Mouse (Mus musculus) cerebellum, postnatal 10 days (tissue): Measurements from ENCODE around the gene Limk2.
A peak's percentile ranks its signal among the peaks of the same experiment; 100 is the strongest.

Experiments
- DNase-seq, 2 experiments: peaks; one replicate each; pipeline ENCODE4 v3.0.0; 2021; ENCODE audit warnings: mixed read lengths in 2 of 2

Gene Limk2

DNA sequence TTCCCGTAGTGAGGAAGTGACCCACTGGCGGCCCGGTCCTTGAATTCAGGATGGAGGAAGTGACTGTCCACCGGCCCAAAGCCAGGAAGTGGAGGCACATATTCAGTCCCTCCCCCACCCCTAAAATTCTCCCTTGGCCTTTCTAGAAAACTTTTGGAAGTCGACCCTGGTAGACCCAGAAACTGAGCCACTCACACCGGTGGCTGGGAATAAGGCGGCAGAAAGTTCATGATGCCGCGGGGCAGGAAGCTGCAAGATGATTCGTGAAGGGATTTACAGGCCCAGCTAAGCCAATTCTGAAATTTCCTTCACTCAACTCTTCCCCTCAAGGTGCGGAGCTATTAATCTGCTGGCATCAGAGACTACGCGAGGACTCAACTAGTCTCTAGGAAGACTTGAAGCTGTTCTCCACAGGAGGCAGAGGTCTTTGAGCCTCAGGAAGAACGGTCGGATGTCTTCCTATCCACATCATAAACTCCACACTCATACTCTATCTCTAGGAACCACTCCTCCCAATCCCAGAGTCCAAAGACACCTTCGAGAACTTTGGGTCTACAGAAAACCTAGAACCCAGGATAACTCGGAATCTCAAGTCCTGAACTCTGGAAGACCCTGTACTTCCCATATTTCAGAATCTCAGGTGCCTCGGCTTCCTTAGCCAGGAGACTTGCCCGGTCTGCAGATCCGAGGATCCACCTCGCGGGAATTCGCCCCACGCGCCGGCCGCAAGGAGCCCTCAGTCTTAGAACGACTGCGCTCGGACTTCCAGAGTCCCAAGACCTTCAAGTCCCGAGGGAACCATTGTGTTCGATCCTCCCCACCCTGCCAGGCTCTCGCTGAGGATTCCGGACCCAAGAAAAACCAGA, 625 bp downstream of the Limk2 start:
- DNase-seq = peak in 1 of 2 experiments; percentile 12

DNA sequence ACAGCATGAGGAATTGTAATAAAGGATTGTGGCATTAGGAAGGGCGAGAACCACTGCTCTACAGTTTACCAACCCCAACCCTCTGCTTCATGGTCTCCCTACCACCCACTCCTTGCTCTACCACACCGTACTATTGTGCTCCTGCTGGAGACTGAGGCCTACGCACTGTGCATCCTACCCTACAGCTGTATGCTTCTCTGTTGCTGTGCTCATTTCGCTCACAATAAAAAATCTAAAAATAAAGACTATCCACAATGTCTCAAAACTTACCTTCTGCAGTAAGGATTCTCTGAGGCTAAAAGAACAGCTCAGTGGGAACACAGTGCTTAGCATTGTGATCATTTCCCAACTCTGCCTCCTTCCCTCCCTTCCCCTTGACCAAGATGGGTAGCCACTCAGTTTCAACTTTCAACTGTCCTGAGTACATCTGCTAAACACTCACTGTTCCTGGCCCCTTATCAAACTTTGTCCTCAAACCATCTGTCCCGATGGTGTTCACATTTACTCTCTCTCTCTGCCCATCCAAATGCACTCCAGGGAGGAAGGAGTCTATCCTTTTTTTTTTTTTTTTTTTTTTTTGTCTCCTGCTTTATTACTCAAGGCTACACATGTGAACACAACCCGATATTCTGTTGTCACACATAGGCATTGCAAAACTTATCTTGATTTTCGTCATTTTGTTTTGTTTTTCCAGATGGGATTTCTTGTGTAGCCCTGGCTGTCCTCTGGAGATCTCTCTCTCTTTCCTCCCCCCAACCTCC, 4.5 kb downstream of the Limk2 start:
- peak in 1 of 2 experiments; percentile 14 for DNase-seq

DNA sequence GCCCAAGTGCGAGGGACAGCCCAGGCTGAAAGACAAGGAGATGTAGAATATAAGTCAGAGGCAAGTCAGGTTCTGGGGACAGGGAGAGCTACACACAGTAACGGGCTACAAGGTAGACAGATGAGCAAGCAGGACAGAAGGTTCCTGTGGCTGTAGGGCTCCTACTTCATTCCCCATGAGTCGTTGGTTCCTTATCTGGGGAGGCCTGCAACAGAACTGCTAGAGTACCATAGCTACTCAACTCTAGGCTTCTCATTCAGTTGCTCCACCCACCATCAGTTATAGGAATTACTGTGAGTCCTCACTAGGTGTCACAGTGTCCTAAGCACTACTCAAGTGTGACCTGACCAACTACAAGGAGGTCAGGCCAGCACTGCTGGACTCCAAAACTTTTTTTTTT, 6.0 kb downstream of the Limk2 start:
- no peak for DNase-seq

DNA sequence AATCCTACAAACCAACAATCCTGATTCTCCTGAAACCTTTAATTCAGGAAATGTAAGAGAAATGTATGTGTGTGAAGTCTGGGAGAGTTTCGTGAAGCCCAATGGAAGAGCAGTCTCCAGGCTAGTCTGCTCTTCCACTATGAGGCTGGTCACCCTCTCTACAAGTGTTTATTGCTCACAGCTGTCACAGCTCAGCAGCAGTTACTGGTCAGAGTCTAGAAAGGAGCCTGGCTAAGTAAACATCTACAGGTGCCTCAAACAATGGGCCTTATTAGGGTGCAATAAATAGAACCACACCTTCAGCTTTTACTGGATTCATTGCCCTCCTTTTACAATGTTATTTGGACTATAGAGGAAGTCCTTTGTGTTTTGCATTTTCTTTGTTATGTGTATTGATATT, 10.7 kb downstream of the Limk2 start:
- no peak for DNase-seq

DNA sequence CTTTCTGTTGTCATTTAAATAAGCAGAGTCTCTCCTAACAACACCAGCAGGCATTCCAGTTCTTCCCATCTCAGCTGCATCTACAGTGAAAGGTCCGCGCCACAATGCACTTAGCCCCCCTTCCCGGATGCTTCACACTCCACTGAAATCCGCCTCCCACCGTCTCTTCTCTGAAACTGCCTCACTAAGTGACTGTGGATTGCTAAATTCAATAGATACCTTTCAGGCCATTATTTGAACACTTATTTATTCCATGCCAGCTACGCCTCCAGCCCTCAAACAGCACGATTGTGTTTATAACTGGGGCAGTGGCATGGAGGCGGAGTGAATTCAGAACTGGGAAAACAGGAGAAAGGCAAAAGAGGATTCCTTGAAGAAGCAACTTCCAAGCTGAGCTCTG, 12.4 kb downstream of the Limk2 start:
- no peak for DNase-seq

DNA sequence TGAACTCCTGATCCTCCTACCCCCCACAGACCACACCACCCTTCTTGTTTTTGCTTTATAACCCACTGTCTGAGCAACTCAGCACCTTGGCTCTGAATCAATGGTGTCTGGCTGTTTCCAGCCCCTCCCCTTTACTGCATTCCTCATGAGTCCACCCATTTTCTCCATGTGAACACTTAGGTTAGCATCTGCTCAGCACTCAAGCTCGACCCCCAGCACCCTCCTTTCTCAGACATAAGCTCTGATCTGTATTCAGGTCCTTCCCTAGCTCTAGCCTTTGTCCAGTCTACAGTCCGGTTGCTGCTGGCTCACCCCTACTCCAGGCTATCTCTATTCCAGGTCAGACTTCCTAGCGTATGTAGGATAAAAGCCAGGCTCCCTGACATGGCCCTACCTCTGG, 12.9 kb downstream of the Limk2 start:
- no peak for DNase-seq

DNA sequence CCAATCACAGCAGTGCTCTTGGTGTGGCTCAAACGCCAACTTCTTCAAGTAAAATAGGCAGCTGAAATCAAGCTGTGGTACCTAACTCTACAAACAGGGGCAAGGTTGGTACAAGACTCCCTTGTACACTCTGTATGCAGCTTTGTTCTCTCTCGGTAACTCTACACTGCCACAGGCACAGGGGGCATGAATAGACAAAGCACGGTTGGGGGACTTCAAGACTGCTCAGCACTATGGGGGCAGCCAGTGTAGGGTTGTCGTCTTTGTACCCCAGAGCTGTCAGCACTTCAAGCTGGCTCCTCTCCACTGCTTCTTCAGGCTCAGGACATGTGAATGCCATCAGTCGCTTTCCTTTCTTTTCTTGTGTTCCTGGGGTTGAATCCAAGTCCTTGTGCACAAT, 14.5 kb downstream of the Limk2 start:
- DNase-seq = no peak

DNA sequence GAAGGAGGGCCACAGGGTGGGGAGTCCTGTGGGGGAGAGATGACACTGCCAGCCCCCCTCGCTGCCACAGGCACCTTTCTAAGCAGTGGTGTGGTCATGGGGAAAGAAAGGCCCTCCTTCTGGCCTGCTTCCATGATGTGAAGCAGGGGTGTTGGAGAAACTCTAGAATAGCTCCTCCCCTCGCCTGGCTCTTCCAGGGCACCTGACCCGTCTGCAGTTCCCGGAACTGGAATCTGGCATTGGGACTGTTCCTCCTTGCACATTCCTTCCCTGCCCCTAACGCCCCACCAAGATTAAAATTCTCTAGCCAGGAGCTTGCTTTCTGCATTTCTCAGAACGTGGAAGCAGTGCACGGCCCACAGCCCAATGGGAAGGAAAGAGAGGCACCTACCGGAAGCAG, 16.5 kb downstream of the Limk2 start:
- DNase-seq = no peak

DNA sequence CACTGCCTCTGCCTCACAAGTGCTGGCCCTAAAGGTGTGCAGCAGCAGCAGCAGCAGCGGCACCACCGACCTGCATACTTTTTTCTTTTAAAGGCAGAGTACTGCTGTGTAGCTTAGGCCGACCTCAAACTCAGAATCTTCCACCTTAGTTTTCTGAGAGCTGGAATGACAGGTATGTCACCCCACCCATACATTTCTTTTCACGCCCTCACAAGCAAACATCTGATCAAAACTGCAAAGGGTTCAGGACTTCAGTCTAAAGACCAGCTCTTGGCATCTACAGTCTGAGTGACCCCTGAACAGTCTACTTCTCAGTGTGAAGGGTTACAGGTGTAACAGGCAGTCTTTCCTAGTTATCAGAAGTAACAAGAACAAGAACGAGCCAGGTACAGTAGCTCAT, 18.2 kb downstream of the Limk2 start:
- DNase-seq = no peak

DNA sequence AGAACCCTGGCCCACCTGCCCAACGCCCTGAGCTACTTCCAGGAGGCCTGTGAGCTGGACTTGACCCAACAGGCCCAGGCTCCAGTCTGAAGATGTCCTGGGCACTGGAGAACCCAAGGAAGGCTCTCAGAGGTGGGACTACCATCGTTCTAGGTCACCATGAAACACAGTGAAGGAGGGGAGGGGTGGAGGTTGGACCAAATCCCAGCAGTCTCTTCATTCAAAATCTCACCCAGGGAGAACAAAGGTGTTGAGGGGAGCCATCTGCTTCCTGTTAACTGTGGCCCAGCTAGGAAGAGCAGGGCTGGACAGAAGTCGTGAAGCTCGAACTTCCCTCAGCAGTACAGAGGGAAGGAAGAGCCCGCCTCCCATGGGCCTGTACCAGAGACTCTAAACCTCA, 19.0 kb downstream of the Limk2 start:
- DNase-seq = peak; percentile 21 to 29

DNA sequence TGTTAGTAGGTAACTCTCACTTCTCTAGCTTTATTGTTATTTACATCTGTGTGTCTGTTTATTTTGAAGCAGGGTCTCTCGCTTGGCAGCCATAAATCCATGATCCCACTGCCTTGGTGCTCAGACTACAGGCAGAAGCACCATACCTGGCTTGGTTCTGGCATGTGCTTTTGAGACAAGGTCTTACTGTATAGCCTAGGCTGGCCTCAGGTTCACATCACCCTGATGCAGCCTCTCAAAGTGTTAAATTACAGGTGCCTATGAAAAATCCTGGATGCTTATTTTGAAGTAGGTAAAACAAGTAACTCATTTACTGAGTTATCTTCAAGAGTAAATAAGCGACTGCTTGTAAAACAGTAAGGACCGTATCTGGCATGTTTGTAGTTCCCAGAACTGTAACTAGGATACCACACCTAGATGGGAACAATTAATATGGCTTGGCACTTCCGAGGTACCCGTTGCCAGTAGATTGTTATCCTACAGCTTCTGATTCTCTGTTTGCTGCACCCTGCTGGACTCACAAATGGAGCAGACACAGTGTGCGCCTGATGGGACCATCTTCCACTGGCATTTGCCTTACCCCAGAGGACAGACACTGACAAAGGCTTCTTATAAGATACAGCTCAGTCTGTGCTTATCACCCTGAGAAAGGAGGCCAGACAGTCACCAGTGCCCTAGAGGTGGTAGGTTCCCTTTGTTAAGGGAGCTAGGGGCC, 21.4 kb downstream of the Limk2 start:
- DNase-seq = no peak

DNA sequence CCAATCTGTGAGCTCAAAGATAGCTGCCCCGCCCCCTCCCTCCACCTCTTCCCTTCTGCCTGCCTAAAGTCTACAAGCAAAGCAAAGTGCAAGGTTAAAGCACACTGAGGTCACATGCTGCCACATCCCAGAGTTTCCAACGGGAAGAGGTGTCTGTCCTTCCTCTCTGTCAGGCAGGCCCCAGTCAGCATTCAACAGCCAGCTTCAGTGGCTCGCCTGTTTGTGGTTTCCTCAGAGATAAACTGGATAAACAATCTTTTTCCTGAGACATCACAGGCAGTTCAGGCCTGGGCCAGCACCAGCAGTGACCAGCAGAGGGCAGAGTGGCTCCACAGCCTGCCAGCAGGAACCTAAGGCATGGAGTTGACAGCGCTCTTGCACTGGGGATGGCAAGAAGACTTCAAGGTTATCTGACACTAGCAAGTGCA, 22.0 kb downstream of the Limk2 start:
- peak; percentile 92 to 94 for DNase-seq

DNA sequence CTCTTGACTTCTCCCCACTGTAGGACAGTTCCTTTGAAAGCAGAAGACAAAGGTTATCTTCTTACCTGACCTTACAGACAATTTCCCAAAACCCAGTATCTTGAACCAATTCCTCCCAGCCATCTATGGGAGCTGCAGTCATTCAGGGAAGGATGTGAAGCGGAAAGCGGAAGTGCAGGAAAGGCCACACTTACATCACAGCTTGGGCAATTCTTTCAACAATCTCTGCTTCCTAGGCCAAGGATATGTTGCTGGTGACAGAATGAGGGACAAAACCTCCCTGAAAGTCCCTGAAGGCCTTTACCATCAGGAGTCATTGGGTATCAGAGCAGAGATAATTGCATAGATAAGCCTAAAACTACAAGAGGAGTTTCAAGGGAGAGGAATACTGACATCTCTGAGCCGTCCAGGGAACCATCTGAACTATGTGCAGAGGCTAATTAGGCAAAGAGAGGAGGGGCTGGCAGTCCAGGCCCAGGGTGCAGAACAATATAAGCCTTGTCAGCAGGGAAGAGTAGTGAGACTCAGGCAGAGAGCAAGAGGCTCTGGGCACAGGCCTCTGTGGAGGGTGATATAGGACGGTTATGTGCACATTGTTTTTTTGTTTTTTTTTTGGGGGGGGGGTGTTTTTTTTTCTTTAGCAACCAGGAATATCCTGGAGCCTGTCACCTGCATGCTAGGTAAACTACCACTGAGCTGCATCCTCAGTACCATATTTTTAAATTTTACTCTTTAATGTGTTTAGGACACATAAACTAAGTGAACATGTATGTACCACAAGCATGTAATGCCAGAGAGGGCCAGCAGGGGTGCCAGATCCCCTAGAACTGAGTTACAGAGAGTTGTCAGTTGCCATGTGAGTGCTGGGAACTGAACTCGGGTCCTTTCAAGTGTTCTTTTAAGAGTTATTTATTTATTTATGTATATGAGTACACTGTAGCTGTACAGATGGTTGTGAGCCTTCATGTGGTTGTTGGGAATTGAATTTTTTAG, 26.1 kb downstream of the Limk2 start:
- DNase-seq = peak; percentile 34 to 40

DNA sequence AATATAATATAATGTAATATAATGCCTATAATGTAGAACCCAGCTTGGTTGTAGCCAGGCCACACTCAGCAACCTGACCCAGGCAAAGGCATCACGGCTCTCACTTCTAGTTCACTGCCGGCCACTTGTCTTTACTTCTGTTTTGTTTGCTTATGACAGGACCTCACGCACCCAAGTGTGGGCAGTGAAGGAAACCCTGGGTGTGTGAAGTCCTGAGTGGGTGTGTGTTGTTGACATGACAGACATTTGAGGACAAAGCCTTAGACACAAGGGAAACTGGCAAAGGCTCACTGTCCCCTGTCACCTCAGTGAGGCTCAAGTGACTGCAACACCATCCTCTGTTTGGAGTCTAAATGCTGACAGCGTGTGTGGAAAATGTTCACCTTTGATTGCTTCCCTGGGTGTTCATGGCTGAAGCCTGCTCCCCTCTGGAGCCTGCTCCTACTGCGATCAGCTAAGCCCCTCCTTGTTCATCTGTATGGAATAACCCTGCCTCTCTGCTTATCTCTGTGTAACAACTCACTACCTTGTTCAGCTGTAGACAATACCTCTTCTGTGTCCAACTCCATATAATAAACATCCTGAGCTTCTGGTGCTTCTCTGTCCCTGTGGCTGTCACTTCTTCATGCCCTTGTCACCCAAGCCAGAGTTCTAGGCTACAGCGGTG, 27.7 kb downstream of the Limk2 start:
- DNase-seq = no peak

DNA sequence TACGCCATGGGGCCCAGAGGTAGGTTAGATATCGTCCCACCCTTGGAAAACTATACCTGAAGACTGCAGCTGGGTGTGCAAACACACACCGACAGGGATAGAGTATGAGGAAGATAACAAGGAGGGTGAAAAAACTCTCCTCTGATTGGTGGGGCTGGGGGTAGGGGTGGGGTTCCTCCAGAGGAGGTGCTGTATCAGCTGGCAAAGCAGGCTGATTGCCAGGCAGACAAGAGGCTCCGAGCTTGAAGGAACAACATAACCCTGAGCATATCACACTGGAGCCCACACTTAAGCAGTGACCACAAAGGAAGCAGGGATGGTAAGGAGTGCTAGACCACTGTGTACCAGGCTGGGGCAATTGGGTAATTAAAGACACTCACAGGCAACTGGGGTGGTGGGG, 29.6 kb downstream of the Limk2 start:
- DNase-seq = no peak

DNA sequence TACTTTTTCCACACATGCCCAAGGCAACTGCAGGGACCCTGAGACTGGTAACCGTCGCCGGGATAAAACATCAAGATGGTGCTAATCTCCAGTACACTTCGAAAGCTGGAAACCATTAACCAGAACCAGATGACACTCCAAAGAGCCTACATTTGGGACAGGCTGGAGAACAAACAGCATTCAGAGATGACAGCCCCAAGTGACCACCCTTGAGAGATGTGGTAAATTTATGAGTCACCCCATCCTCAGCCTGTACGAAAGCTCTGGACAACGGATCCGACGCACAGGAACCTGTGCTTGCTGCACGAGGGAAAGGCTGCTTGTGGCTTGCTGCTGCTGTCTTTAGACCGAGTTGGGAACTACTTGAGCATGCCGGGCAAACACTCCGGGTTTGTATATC, 34.2 kb downstream of the Limk2 start:
- DNase-seq = no peak

DNA sequence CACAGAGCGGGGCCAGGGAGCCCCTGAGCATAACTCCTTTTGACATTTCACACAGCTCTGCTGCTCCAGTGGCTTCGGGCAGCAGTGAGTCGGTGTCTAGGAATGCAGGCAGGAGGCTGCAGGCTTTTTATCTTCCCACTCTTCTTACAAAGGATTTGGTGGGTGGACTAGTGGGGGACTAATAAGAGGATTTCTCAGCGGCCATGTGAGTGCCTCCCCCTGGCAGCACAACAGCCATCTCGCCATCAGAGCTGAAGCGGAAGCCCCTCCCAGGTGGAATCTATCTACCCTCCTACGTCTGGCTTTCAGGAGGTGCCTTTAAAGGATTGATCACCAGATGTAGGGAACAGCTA, 34.7 kb downstream of the Limk2 start:
- DNase-seq = peak; percentile 23 to 45

DNA sequence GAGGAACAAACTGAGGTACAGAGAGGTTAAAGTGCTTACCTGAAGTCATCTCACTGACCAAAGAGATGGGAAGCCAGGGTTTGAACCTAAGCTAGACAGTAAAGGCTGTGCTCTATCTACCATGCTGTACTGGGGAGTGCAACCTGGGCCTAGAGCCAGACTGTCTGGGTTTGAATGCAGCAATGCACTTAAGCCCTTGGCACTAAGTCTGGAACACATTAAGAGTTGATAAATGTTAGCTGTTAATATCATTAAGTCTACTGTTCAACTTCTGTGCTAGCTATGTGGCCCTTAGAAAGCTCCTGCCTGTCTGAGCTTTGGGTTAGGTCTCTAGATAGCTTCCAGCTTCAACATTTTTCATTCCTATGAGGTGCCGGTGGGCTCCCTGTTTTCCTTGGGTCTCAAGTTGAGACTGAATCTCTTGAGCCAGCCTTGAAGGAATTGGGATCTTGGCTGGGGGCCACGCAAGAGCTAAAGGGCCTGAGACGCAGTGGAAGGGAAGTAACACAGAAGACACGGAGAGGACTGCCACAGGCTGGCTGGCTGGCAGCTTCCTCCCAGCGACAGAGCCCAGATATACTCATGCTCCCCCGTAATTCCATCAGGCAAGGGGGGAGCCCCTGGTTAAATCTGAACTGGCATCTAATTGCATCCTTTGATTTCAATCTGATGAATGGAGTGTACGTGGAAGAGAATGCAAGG, 35.2 kb downstream of the Limk2 start:
- DNase-seq = peak; percentile 55 to 59

DNA sequence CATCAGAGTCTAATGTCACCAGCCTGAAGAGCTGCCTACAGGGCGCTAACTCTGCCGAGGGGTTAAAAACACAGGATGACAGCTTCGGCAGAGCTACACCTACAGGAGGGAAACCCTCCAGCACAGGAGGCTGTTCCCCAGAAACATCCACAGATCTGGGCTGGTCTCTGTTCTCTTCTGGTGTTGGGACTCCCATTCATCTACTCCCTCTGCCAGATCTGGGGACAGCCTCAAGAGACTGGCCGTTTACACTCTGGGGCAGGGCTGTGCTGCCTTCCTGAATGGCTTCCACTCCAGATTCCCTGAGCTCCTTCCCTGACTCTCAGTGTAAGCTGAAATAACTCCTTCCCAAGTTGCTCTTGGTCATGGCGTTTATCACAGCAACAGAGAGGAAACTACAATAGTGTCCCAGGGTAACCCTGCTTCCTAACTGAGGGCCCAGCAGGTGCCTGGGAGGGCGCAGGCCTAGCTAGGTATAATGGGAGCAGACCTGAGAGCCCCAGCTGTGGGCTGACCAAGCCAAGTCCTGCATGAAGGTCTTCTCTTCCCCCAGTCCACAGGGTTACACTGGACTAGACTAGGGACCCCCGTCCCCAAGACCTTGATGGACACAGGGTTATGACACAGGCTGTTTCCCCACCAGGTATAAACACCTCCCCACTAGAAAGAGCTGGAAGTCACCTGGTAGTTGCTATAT, 37.2 kb downstream of the Limk2 start:
- no peak for DNase-seq

DNA sequence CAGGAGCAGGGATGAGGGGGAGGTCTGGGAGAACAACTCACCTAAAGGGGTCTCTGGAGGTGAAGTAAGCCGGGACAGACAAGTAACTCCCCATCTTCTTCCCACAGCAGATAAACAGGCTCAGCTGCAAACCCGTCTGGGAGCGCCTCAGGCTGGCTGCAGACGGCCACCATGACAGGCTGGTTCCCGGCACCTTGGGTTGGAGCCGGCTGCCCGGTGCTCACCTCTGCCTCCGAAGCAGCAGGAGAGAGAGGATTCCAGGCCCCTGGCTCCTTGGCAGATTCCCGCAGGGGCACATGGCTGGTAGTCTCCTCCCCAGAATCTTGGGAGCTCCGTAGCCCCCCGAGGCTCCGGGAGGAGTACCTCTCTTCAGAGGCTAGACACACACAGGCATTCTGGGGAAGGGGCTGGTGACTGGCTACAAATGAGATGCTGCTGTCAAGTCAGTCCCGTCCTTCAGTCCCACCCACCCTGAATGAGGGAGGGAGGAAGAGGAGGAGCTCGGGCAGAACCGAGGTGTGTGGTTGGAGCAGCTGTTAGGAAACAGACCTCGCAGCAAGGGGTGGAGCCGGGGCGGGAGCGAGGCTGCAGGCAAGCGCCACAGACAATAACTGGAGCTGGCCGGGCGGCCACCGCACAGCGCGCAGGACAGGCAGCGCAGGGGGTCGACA, 37.9 kb downstream of the Limk2 start:
- DNase-seq = peak; percentile 91 to 94
